Comparison of ENCODE assay signal across 8 mouse cellular contexts in genomic region chr10:126901488-126901843, GRCm38 (mm10). TPM values are rescaled to one million over a fixed set of nuclear protein-coding genes. Genes with fewer than 3 reads are reported as not detected.
A peak's percentile ranks its signal among the peaks of the same experiment; 100 is the strongest.
DNase-seq lines count a peak whose midpoint lies in the region; ATAC-seq and TF ChIP-seq lines count a peak whose summit lies in the region.

No protein-coding gene starts in this region.

- no peak overlapping the region for H3K27ac ChIP-seq in heart, embryonic 14.5 days (replicated peaks in 1 of 2; ENCODE audit: control insufficient read depth in 1 of 2, insufficient read depth in 1 of 2, low read depth in 2 of 2, low read length in 2 of 2)
- no peak overlapping the region for H3K27ac ChIP-seq in forebrain, postnatal 0 days (ENCODE audit: low read depth, low read length)
- no peak overlapping the region for H3K27ac ChIP-seq in liver, embryonic 16.5 days (ENCODE audit: low read length)

- H3K4me1 ChIP-seq in heart, embryonic 14.5 days (ENCODE audit: control insufficient read depth in 2 of 2, insufficient read depth in 2 of 2, low read length in 2 of 2), result 0 out of 4 replicates have a peak, but pooled peaks cover 0 to 6% of the 10 kb centered on the region in 2 experiments
- peaks cover 14% of the 10 kb centered on the region for H3K4me1 ChIP-seq in G1E (ENCODE audit: insufficient read depth, low read depth, low read length)
- 0 out of 2 replicates have a peak, but pooled peaks cover 6% of the 10 kb centered on the region for H3K4me1 ChIP-seq in forebrain, postnatal 0 days (ENCODE audit: insufficient read depth)
- peaks cover 12% of the 10 kb centered on the region for H3K4me1 ChIP-seq in liver, embryonic 16.5 days (ENCODE audit: control insufficient read depth, low read depth, low read length)

- H3K9me3 ChIP-seq in heart, embryonic 14.5 days (ENCODE audit: control insufficient read depth, low read length), result 0 out of 2 replicates have a peak, but pooled peaks cover 3% of the 10 kb centered on the region
- H3K9me3 ChIP-seq in G1E (replicated peaks), result no peaks in the 10 kb centered on the region
- H3K9me3 ChIP-seq in forebrain, postnatal 0 days (ENCODE audit: low read length), result no peaks in the 10 kb centered on the region
- no peaks in the 10 kb centered on the region for H3K9me3 ChIP-seq in liver, embryonic 16.5 days (replicated peaks; ENCODE audit: control insufficient read depth, low read length)

- peaks cover 16% of the 10 kb centered on the region for H3K36me3 ChIP-seq in heart, embryonic 14.5 days (ENCODE audit: control insufficient read depth, insufficient read depth, low read length)
- peaks cover 22% of the 10 kb centered on the region for H3K36me3 ChIP-seq in G1E (replicated peaks)
- 0 out of 2 replicates have a peak, but pooled peaks cover 7% of the 10 kb centered on the region for H3K36me3 ChIP-seq in forebrain, postnatal 0 days (ENCODE audit: insufficient read depth)
- H3K36me3 ChIP-seq in liver, embryonic 16.5 days (ENCODE audit: control insufficient read depth, insufficient read depth), result no peaks in the 10 kb centered on the region

- DNase-seq in heart, adult 18-20 months, result no peak
- DNase-seq in G1E (ENCODE audit: low spot score), result no peak
- no peak for DNase-seq in forebrain, postnatal 0 days
- no peak for DNase-seq in spleen, adult 12 weeks (ENCODE audit: low spot score)
- no peak for DNase-seq in adrenal gland, postnatal 25 days

- 3% methylated on average over 4 of the region's 4 CpGs for WGBS in heart, embryonic 14.5 days
- WGBS in forebrain, postnatal 0 days, result under 1% methylated on average over 4 of the region's 4 CpGs
- 0% methylated on average over 4 of the region's 4 CpGs for WGBS in liver, embryonic 16.5 days (ENCODE audit: insufficient replicate concordance)

- no peak for ATAC-seq in heart, embryonic 14.5 days (ENCODE audit: insufficient number of reproducible peaks, insufficient read depth, low FRiP score, low read depth)
- no peak for ATAC-seq in G1E (ENCODE audit: extremely low read depth, insufficient number of reproducible peaks, low FRiP score, poor library complexity, severe bottlenecking)
- peak; percentile 13; the same call in 1 of the 2 replicates for ATAC-seq in forebrain, postnatal 0 days
- ATAC-seq in liver, embryonic 16.5 days (ENCODE audit: low read depth), result no peak
- ATAC-seq in frontal cortex, adult (ENCODE audit: low TSS enrichment), result no peak

- TF ChIP-seq CTCF in G1E (IDR thresholded peaks at IDR 0.05; ENCODE audit: low read depth, low read length), result no peak
- peak; percentile 12; the same call in 1 of the 2 replicates for TF ChIP-seq CTCF in forebrain, postnatal 0 days (IDR thresholded peaks at IDR 0.05; ENCODE audit: low read depth)

- H3K4me3 ChIP-seq in heart, embryonic 14.5 days (ENCODE audit: control insufficient read depth in 1 of 2, insufficient read depth in 1 of 2, low read depth in 1 of 2, low read length in 2 of 2), result peak overlapping the region; percentile 53 to 77
- H3K4me3 ChIP-seq in G1E (ENCODE audit: low read depth, low read length), result peak overlapping the region; percentile 79
- H3K4me3 ChIP-seq in forebrain, postnatal 0 days (ENCODE audit: low read depth, low read length), result peak overlapping the region; percentile 66
- H3K4me3 ChIP-seq in liver, embryonic 16.5 days (ENCODE audit: low read depth, low read length), result peak overlapping the region; percentile 71

- H3K27me3 ChIP-seq in heart, embryonic 14.5 days (ENCODE audit: control insufficient read depth, insufficient read depth, low read length), result no peaks in the 10 kb centered on the region
- H3K27me3 ChIP-seq in G1E (ENCODE audit: insufficient read depth, low read length), result no peaks in the 10 kb centered on the region
- H3K27me3 ChIP-seq in forebrain, postnatal 0 days (ENCODE audit: insufficient read depth, low read length), result no peaks in the 10 kb centered on the region
- no peaks in the 10 kb centered on the region for H3K27me3 ChIP-seq in liver, embryonic 16.5 days (ENCODE audit: control insufficient read depth, insufficient read depth, low read depth, low read length)

- peak overlapping the region; percentile 98 for H3K4me2 ChIP-seq in heart, embryonic 14.5 days (ENCODE audit: low read length)
- peak overlapping the region; percentile 98 for H3K4me2 ChIP-seq in forebrain, postnatal 0 days (ENCODE audit: low read depth)
- peak overlapping the region; percentile 94 for H3K4me2 ChIP-seq in liver, embryonic 16.5 days (ENCODE audit: low read depth, low read length)

- H3K9ac ChIP-seq in heart, embryonic 14.5 days (ENCODE audit: low read length), result peak overlapping the region; percentile 79; the same call in 1 of the 2 replicates
- H3K9ac ChIP-seq in forebrain, postnatal 0 days, result peak overlapping the region; percentile 64
- H3K9ac ChIP-seq in liver, embryonic 16.5 days (ENCODE audit: low read depth, low read length), result no peak overlapping the region

RNA-seq across cellular contexts. Expression of gene Atp23, which starts 0.3 kb away (rescaled TPM):
- 9.4 and 10.0 TPM in 2 replicates for polyA plus RNA-seq in heart, embryonic 14.5 days (2014; fragmentation: Nextera tagmentation; extraction: Ambion mirVana)
- total RNA-seq in heart, adult 18-20 months (2021), result 1 to 10 TPM; 4.2 to 5.1 TPM
- total RNA-seq in G1E (2014; fragmentation: Nextera tagmentation), result 6.8 and 13.4 TPM in 2 replicates
- 15.1 and 19.7 TPM in 2 replicates for total RNA-seq in G1E (2017)
- polyA plus RNA-seq in G1E (2012), result 9.9 and 15.3 TPM in 2 replicates
- 11.8 and 13.7 TPM in 2 replicates for total RNA-seq in forebrain, postnatal 0 days (2014; rRNA removed)
- 14.6 and 16.7 TPM in 2 replicates for polyA plus RNA-seq in forebrain, postnatal 0 days (2015; fragmentation: Nextera tagmentation; extraction: Ambion mirVana)
- polyA plus RNA-seq in liver, embryonic 16.5 days (2015; fragmentation: Nextera tagmentation; extraction: Ambion mirVana), result 5.5 and 6.0 TPM in 2 replicates
- 7.6 and 9.5 TPM in 2 replicates for total RNA-seq in adrenal gland, postnatal 25 days (2021)
